Mouse (Mus musculus) cerebellum, adult 2 months (tissue): ENCODE data around the gene Tbx5.

Experiments
- CTCF ChIP-seq: fragments of 200-500 bp; IDR thresholded peaks from 2 replicates; pipeline ENCODE4 v1.5.1; 2011; ENCODE audit warnings: low read depth, mild to moderate bottlenecking, control low read depth, low read length, moderate library complexity, borderline replicate concordance; ENCODE audit not compliant: insufficient read depth
- POLR2A ChIP-seq: fragments of 200-500 bp; IDR thresholded peaks from 2 replicates; pipeline ENCODE4 v1.6.1; 2011; ENCODE audit warnings: low read length, control low read depth, borderline replicate concordance; ENCODE audit not compliant: insufficient read depth

- no peak for TF ChIP-seq CTCF
- TF ChIP-seq POLR2A: no peak
Observed at GRCm38 (mm10) chr5:119810994-119811690, 21.3 kb upstream of the Tbx5 start.
